Mouse (Mus musculus) midbrain, embryonic 10.5 days (tissue): ENCODE results near the gene Igsf6. TPM values are rescaled to one million over a fixed set of nuclear protein-coding genes. Genes with fewer than 3 reads are reported as not detected.
"Not testable (repeated sequence)": the region's sequence is repeated elsewhere in the genome, so short reads cannot be mapped to it uniquely, and the experiment has no call there.

Source experiments
- DNase-seq: peaks from one replicate; pipeline ENCODE4 v3.0.0-alpha.2; 2017; ENCODE audit warnings: low spot score
- H3K27ac ChIP-seq: fragments of 300-500 bp; sonication (generic); replicated peaks from 2 replicates; pipeline ENCODE4 v1.5.1; 2016; ENCODE audit warnings: mild to moderate bottlenecking
- H3K27me3 ChIP-seq: fragments of 300-500 bp; sonication (generic); 2 replicates; pipeline ENCODE4 v1.6.1; 2016; ENCODE audit warnings: low read depth, mild to moderate bottlenecking; ENCODE audit not compliant: poor library complexity, severe bottlenecking
- H3K36me3 ChIP-seq: fragments of 300-500 bp; sonication (generic); 2 replicates; pipeline ENCODE4 v1.6.1; 2016; ENCODE audit warnings: mild to moderate bottlenecking, moderate library complexity
- H3K4me1 ChIP-seq: fragments of 300-500 bp; sonication (generic); 2 replicates; pipeline ENCODE4 v1.6.1; 2016
- H3K4me3 ChIP-seq: fragments of 300-500 bp; sonication (generic); 2 replicates; pipeline ENCODE4 v1.5.1; 2016; ENCODE audit warnings: mild to moderate bottlenecking, moderate library complexity
- H3K9me3 ChIP-seq: fragments of 300-500 bp; sonication (generic); replicated peaks from 2 replicates; pipeline ENCODE4 v1.6.1; 2016; ENCODE audit warnings: mild to moderate bottlenecking
- WGBS: fragments of 180-500 bp; shearing (Covaris S2); methylation state at CpG from one replicate; pipeline ENCODE4 v1.1.7; 2016; 5-methylcytosine and 5-hydroxymethylcytosine counted together
- polyA plus RNA-seq: library from polyadenylated mRNA; unstranded; fragments of >200 nt; fragmentation: Nextera tagmentation; extraction: Ambion mirVana; gene quantifications from 2 replicates; pipeline ENCODE4 v1.2.1, GENCODE M21; 2016

Igsf6 gene
- polyA plus RNA-seq, 1 experiment from 2014 or later = 0.88 TPM

- WGBS = 92% methylated on average over 6 of the region's 6 CpGs
- no peak for DNase-seq
- no peak overlapping the region for H3K4me3 ChIP-seq
- no peak overlapping the region for H3K27ac ChIP-seq
- H3K36me3 ChIP-seq = peaks cover 48% of the 10 kb centered on the region
- H3K9me3 ChIP-seq = no peaks in the 10 kb centered on the region
- no peaks in the 10 kb centered on the region for H3K27me3 ChIP-seq
- no peaks in the 10 kb centered on the region for H3K4me1 ChIP-seq
These were observed 28.5 kb downstream of the Igsf6 start for GRCm38 (mm10) chr7:121045671-121046453.

GRCm38 (mm10) chr7:121044251-121044650 lies 30.1 kb downstream of the Igsf6 start:
- Histone ChIP-seq H3K27me3 (no peaks in the 10 kb centered on the region), H3K4me1 (no peaks in the 10 kb centered on the region), H3K4me3 (no peak overlapping the region), H3K27ac (no peak overlapping the region), H3K36me3 (peaks cover 31% of the 10 kb centered on the region), H3K9me3 (no peaks in the 10 kb centered on the region)
- WGBS = 91% methylated on average over 1 of the region's 1 CpGs
- no peak for DNase-seq

GRCm38 (mm10) chr7:121043510-121043909 lies 30.9 kb downstream of the Igsf6 start:
- H3K4me1 ChIP-seq = 0 out of 2 replicates have a peak, but pooled peaks cover 2% of the 10 kb centered on the region
- no peaks in the 10 kb centered on the region for H3K9me3 ChIP-seq
- WGBS = 93% methylated on average over 1 of the region's 1 CpGs
- DNase-seq = no peak
- peaks cover 24% of the 10 kb centered on the region for H3K36me3 ChIP-seq
- H3K27ac ChIP-seq = no peak overlapping the region
- H3K4me3 ChIP-seq = no peak overlapping the region
- no peaks in the 10 kb centered on the region for H3K27me3 ChIP-seq

GRCm38 (mm10) chr7:121043004-121043403 lies 31.4 kb downstream of the Igsf6 start:
- no peak overlapping the region for H3K4me3 ChIP-seq
- no peak overlapping the region for H3K27ac ChIP-seq
- peaks cover 4% of the 10 kb centered on the region; the same call in 1 of the 2 replicates for H3K4me1 ChIP-seq
- no peak for DNase-seq
- 96% methylated on average over 3 of the region's 3 CpGs for WGBS
- H3K36me3 ChIP-seq = peaks cover 19% of the 10 kb centered on the region
- H3K27me3 ChIP-seq = no peaks in the 10 kb centered on the region
- H3K9me3 ChIP-seq = no peaks in the 10 kb centered on the region

GRCm38 (mm10) chr7:121041989-121042388 lies 32.4 kb downstream of the Igsf6 start:
- WGBS = 83% methylated on average over 1 of the region's 1 CpGs
- DNase-seq = no peak
- no peak overlapping the region for H3K4me3 ChIP-seq
- H3K27me3 ChIP-seq = no peaks in the 10 kb centered on the region
- H3K36me3 ChIP-seq = peaks cover 17% of the 10 kb centered on the region
- no peaks in the 10 kb centered on the region for H3K9me3 ChIP-seq
- H3K27ac ChIP-seq = no peak overlapping the region
- H3K4me1 ChIP-seq = peaks cover 14% of the 10 kb centered on the region

GRCm38 (mm10) chr7:121040595-121040994 lies 33.8 kb downstream of the Igsf6 start:
- Histone ChIP-seq H3K27me3 (no peaks in the 10 kb centered on the region), H3K4me1 (peaks cover 28% of the 10 kb centered on the region), H3K4me3 (no peak overlapping the region), H3K27ac (no peak overlapping the region), H3K36me3 (peaks cover 22% of the 10 kb centered on the region), H3K9me3 (no peaks in the 10 kb centered on the region)
- no peak for DNase-seq
- WGBS = 92% methylated on average over 4 of the region's 4 CpGs

- Histone ChIP-seq H3K27me3 (peaks cover 21% of the 10 kb centered on the region), H3K36me3 (0 out of 2 replicates have a peak, but pooled peaks cover 4% of the 10 kb centered on the region), H3K27ac (peak overlapping the region; percentile 100), H3K9me3 (no peaks in the 10 kb centered on the region), H3K4me3 (peak overlapping the region; percentile 78), H3K4me1 (peaks cover 35% of the 10 kb centered on the region)
- under 1% methylated on average over 24 of the region's 24 CpGs for WGBS
- DNase-seq = no peak
These were observed 39.1 kb downstream of the Igsf6 start for GRCm38 (mm10) chr7:121035161-121035721.

- Histone ChIP-seq H3K9me3 (no peaks in the 10 kb centered on the region), H3K4me3 (peak overlapping the region; percentile 78), H3K27me3 (peaks cover 23% of the 10 kb centered on the region), H3K27ac (peak overlapping the region; percentile 100), H3K36me3 (0 out of 2 replicates have a peak, but pooled peaks cover 4% of the 10 kb centered on the region), H3K4me1 (peaks cover 35% of the 10 kb centered on the region)
- WGBS = under 1% methylated on average over 50 of the region's 63 CpGs
- no peak for DNase-seq
These were observed 39.7 kb downstream of the Igsf6 start for GRCm38 (mm10) chr7:121034701-121035141.

- peaks cover 23% of the 10 kb centered on the region for H3K27me3 ChIP-seq
These were observed 40.3 kb downstream of the Igsf6 start, which contains the start of gene Mettl9 for GRCm38 (mm10) chr7:121033856-121034652. Mettl9 (plus strand) TSS chr7:121034445.

GRCm38 (mm10) chr7:121029947-121030346 lies 44.4 kb downstream of the Igsf6 start:
- H3K9me3 ChIP-seq, H3K27ac ChIP-seq, H3K36me3 ChIP-seq, H3K4me3 ChIP-seq, H3K4me1 ChIP-seq, DNase-seq: not testable (repeated sequence)
- H3K27me3 ChIP-seq = peaks cover 23% of the 10 kb centered on the region

More at GRCm38 (mm10) chr7:121033856-121034652, 40.3 kb downstream of the Igsf6 start, which contains the start of gene Mettl9:
- Histone ChIP-seq H3K4me1 (peaks cover 35% of the 10 kb centered on the region), H3K4me3 (peak within 1 kb of the TSS; percentile 78), H3K9me3 (no peaks in the 10 kb centered on the region), H3K27ac (peak within 1 kb of the TSS; percentile 100), H3K36me3 (0 out of 2 replicates have a peak, but pooled peaks cover 4% of the 10 kb centered on the region)
- WGBS = 2% methylated on average over 42 of the region's 43 CpGs
- DNase-seq = peak; percentile 98

GRCm38 (mm10) chr7:121026300-121026699 lies 48.1 kb downstream of the Igsf6 start:
- Histone ChIP-seq H3K9me3 (no peaks in the 10 kb centered on the region), H3K36me3 (no peaks in the 10 kb centered on the region), H3K4me3 (no peak overlapping the region), H3K27me3 (peaks cover 9% of the 10 kb centered on the region; the same call in 1 of the 2 replicates), H3K4me1 (no peaks in the 10 kb centered on the region), H3K27ac (no peak overlapping the region)
- no peak for DNase-seq
- 72% methylated on average over 3 of the region's 3 CpGs for WGBS

- H3K27me3 ChIP-seq = peaks cover 4% of the 10 kb centered on the region; the same call in 1 of the 2 replicates
- WGBS = 80% methylated on average over 6 of the region's 6 CpGs
- H3K4me1 ChIP-seq = no peaks in the 10 kb centered on the region
- H3K27ac ChIP-seq = no peak overlapping the region
- H3K4me3 ChIP-seq = no peak overlapping the region
- H3K36me3 ChIP-seq = no peaks in the 10 kb centered on the region
- H3K9me3 ChIP-seq = no peaks in the 10 kb centered on the region
- DNase-seq = no peak
These were observed 49.0 kb downstream of the Igsf6 start for GRCm38 (mm10) chr7:121025221-121026008.
